33 mouse cellular contexts compared by ENCODE assay signal in genomic region chr10:118232607-118233006, GRCm38 (mm10). TPM values are rescaled to one million over a fixed set of nuclear protein-coding genes. Genes with fewer than 3 reads are reported as not detected.
"Had no signal": no experiment of that assay in that cellular context is flagged by ENCODE, and none has a peak within 500 bp of the region (broad histone marks: within the 10 kb centered on the region; RNA-seq: fewer than 3 reads in every experiment).

No protein-coding gene starts in this region.

RNA-seq across cellular contexts. Expression of gene Gm32717, which starts 8.0 kb away (rescaled TPM):
- polyA plus RNA-seq: heart, adult 2 months; heart, embryonic 11.5 days; heart, embryonic 13.5 days; heart, embryonic 15.5 days; heart, postnatal 0 days; hindbrain, postnatal 0 days; intestine, embryonic 14.5 days; intestine, embryonic 16.5 days; kidney, adult 2 months; kidney, embryonic 15.5 days; kidney, postnatal 0 days; large intestine, adult 2 months; limb, embryonic 11.5 days; limb, embryonic 15.5 days had no signal

RNA-seq across cellular contexts. Expression of gene Gm32802, which starts 25.9 kb away (rescaled TPM):
- polyA plus RNA-seq: heart, adult 2 months; heart, embryonic 11.5 days; heart, embryonic 13.5 days; heart, embryonic 15.5 days; heart, postnatal 0 days; hindbrain, postnatal 0 days; intestine, embryonic 14.5 days; intestine, embryonic 16.5 days; kidney, adult 2 months; kidney, embryonic 15.5 days; kidney, postnatal 0 days; large intestine, adult 2 months; limb, embryonic 11.5 days; limb, embryonic 15.5 days had no signal

RNA-seq across cellular contexts. Expression of gene Il22, which starts 27.9 kb away (rescaled TPM):
- total RNA-seq: gastrocnemius, adult 2 months; gastrocnemius, postnatal 10 days; gastrocnemius, postnatal 25 days; gastrocnemius, postnatal 4 days; granulocyte monocyte progenitor cell, adult 5-6 weeks; heart, adult 2 months; heart, postnatal 14 days; heart, postnatal 36 days; hematopoietic stem cell, adult 5-6 weeks; hindbrain, postnatal 0 days; layer of hippocampus, adult 18-20 months; layer of hippocampus, adult 8-10 months; layer of hippocampus, postnatal 14 days; layer of hippocampus, postnatal 36 days; left cerebral cortex, adult 18-20 months; left cerebral cortex, postnatal 10 days; left cerebral cortex, postnatal 25 days; left cerebral cortex, postnatal 4 days had no signal
- polyA plus RNA-seq: heart, adult 2 months; heart, embryonic 11.5 days; heart, embryonic 13.5 days; heart, embryonic 15.5 days; heart, postnatal 0 days; hindbrain, embryonic 11.5 days; hindbrain, embryonic 13.5 days; intestine, embryonic 14.5 days; intestine, embryonic 16.5 days; kidney, adult 2 months; kidney, embryonic 15.5 days; kidney, postnatal 0 days; limb, embryonic 13.5 days; limb, embryonic 15.5 days had no signal
